Mouse (Mus musculus): ENCODE results near the gene Rev3l.
"Not testable (repeated sequence)": the region's sequence is repeated elsewhere in the genome, so short reads cannot be mapped to it uniquely, and the experiment has no call there.

GRCm38 (mm10) chr10:39924556-39924955 is 192.6 kb downstream of the Rev3l start:
- TF ChIP-seq GATA1 (IDR thresholded peaks at IDR 0.05; ENCODE audit: borderline replicate concordance, low read length); CTCF (IDR thresholded peaks at IDR 0.05; ENCODE audit: low read depth, low read length); POLR2AphosphoS5 (IDR thresholded peaks at IDR 0.05; ENCODE audit: insufficient replicate concordance, low read depth, low read length); TAL1 (conservative IDR thresholded peaks at IDR 0.05; ENCODE audit: low read depth, low read length): not testable (repeated sequence)
